Mouse (Mus musculus) kidney, embryonic 14.5 days (tissue): Measurements from ENCODE around the gene Mecr. TPM values are rescaled to one million over a fixed set of nuclear protein-coding genes. Genes with fewer than 3 reads are reported as not detected.
A peak's percentile ranks its signal among the peaks of the same experiment; 100 is the strongest.
"Not testable (repeated sequence)": the region's sequence is repeated elsewhere in the genome, so short reads cannot be mapped to it uniquely, and the experiment has no call there.

Experiments used
- ATAC-seq: fragments of 200-750 bp; cut with Nextera tagmentation; 2 replicates; pipeline ENCODE4 v1.8.0; 2017; ENCODE audit warnings: moderate number of reproducible peaks, mild to moderate bottlenecking, moderate TSS enrichment, moderate library complexity; ENCODE audit not compliant: low FRiP score, low TSS enrichment
- H3K27ac ChIP-seq: fragments of 300-500 bp; sonication (generic); 2 replicates; pipeline ENCODE4 v1.5.1; 2014; ENCODE audit warnings: low read depth, mild to moderate bottlenecking, low read length, moderate library complexity, mixed read lengths
- H3K27me3 ChIP-seq: fragments of 300-500 bp; sonication (generic); 2 replicates; pipeline ENCODE4 v1.6.1; 2014; ENCODE audit warnings: mild to moderate bottlenecking, low read length; ENCODE audit not compliant: control insufficient read depth, insufficient read depth
- H3K36me3 ChIP-seq: fragments of 300-500 bp; sonication (generic); 2 replicates; pipeline ENCODE4 v1.6.1; 2014; ENCODE audit warnings: low read length, mixed read lengths; ENCODE audit not compliant: control insufficient read depth, insufficient read depth
- H3K4me1 ChIP-seq: fragments of 300-500 bp; sonication (generic); 2 replicates; pipeline ENCODE4 v1.6.1; 2014; ENCODE audit warnings: low read length, mixed read lengths; ENCODE audit not compliant: control insufficient read depth, insufficient read depth
- H3K4me2 ChIP-seq: fragments of 300-500 bp; sonication (generic); replicated peaks from 2 replicates; pipeline ENCODE4 v1.6.1; 2014; ENCODE audit warnings: low read depth, mild to moderate bottlenecking, low read length
- H3K4me3 ChIP-seq: fragments of 300-500 bp; sonication (generic); 2 replicates; pipeline ENCODE4 v1.5.1; 2014; ENCODE audit warnings: mild to moderate bottlenecking, low read length
- H3K9ac ChIP-seq: fragments of 300-500 bp; sonication (generic); 2 replicates; pipeline ENCODE4 v1.6.1; 2014; ENCODE audit warnings: low read depth, mild to moderate bottlenecking, low read length, moderate library complexity
- H3K9me3 ChIP-seq: fragments of 300-500 bp; sonication (generic); 2 replicates; pipeline ENCODE4 v1.6.1; 2016; ENCODE audit warnings: low read length; ENCODE audit not compliant: control insufficient read depth
- WGBS: fragments of 180-500 bp; shearing (Covaris S2); extraction: QIAGEN DNeasy Blood & Tissue Kit; methylation state at CpG from one replicate; pipeline ENCODE4 v1.1.7; 2014; 5-methylcytosine and 5-hydroxymethylcytosine counted together
- polyA plus RNA-seq: library from polyadenylated mRNA; unstranded; fragments of >200 nt; fragmentation: Nextera tagmentation; extraction: Ambion mirVana; gene quantifications from 2 replicates; pipeline ENCODE4 v1.2.1, GENCODE M21; 2014

Mecr gene
- 40.9 and 46.6 TPM in 2 replicates for polyA plus RNA-seq

GRCm38 (mm10) chr4:131843290-131843743 lies at the start of gene Mecr:
Gene Mecr (plus strand): TSS chr4:131843470.
- ATAC-seq, result peak; percentile 86
- WGBS, result under 1% methylated on average over 36 of the region's 37 CpGs
- Histone ChIP-seq H3K27me3 (no peaks in the 10 kb centered on the region), H3K36me3 (no peaks in the 10 kb centered on the region), H3K4me2 (peak within 1 kb of the TSS; percentile 81), H3K9ac (peak within 1 kb of the TSS; percentile 78), H3K4me3 (peak within 1 kb of the TSS; percentile 90), H3K9me3 (no peaks in the 10 kb centered on the region), H3K27ac (no peak within 1 kb of the TSS), H3K4me1 (peaks cover 5% of the 10 kb centered on the region; the same call in 1 of the 2 replicates)

DNA sequence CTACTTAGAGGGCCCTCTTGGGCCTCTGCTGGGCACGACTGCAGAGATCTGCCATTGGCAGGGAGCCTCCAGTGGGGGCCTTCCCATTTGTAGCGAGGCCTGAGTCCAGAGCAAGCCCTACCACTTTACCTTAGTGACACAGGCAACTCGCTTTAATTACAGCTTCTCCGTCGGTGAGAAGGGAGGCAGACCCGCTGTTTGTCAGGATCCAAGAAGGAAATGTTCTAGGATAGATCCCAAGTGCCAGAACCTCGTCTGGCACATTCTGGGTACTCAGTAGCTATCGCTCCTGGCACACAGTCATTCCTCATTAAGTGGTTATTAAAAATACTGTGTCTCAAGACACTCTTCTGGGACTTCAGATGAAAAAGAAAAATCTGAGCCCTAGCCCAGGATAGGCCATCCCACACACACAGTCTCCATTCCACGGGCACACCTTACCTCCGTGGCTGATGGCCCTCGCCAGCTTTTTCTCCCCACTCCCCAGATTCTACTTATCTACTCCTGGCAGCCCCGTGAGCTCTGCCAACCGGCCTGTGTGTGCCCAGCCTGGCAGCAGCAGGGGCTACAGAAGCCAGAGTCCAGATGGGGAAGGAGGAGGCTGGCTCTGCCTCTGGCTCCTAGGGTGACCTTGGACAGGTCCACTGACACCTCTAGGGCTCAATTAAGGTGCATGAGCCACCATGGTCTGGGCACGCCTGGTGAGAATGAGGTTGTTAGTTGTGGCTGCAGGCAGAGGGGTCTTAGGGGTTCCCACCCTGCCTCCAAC lies 46.8 kb upstream of the Mecr start:
- Histone ChIP-seq H3K4me1 (no peaks in the 10 kb centered on the region), H3K9ac (no peak overlapping the region), H3K4me2 (no peak overlapping the region), H3K27me3 (no peaks in the 10 kb centered on the region), H3K27ac (no peak overlapping the region), H3K4me3 (no peak overlapping the region), H3K36me3 (no peaks in the 10 kb centered on the region), H3K9me3 (no peaks in the 10 kb centered on the region)
- ATAC-seq, result no peak
- 77% methylated on average over 14 of the region's 14 CpGs for whole genome bisulfite sequencing

- no peak for ATAC-seq
- Histone ChIP-seq H3K4me3 (no peak overlapping the region), H3K4me2 (no peak overlapping the region), H3K36me3 (no peaks in the 10 kb centered on the region), H3K4me1 (no peaks in the 10 kb centered on the region), H3K9ac (no peak overlapping the region), H3K27me3 (no peaks in the 10 kb centered on the region), H3K9me3 (no peaks in the 10 kb centered on the region), H3K27ac (no peak overlapping the region)
- WGBS, result 85% methylated on average over 7 of the region's 7 CpGs
Measured at GRCm38 (mm10) chr4:131797483-131797882, 45.8 kb upstream of the Mecr start.

GRCm38 (mm10) chr4:131797920-131798319 lies 45.4 kb upstream of the Mecr start:
- 71% methylated on average over 12 of the region's 12 CpGs for WGBS

GRCm38 (mm10) chr4:131798968-131799367 lies 44.3 kb upstream of the Mecr start:
- Histone ChIP-seq H3K9me3 (no peaks in the 10 kb centered on the region), H3K4me3 (no peak overlapping the region), H3K27ac (no peak overlapping the region), H3K27me3 (no peaks in the 10 kb centered on the region), H3K9ac (no peak overlapping the region), H3K4me1 (peaks cover 9% of the 10 kb centered on the region), H3K4me2 (no peak overlapping the region), H3K36me3 (no peaks in the 10 kb centered on the region)
- ATAC-seq, result no peak
- 46% methylated on average over 4 of the region's 4 CpGs for WGBS

More at GRCm38 (mm10) chr4:131797920-131798319, 45.4 kb upstream of the Mecr start:
- Histone ChIP-seq H3K4me2 (no peak overlapping the region), H3K4me1 (peaks cover under 1% of the 10 kb centered on the region; the same call in 1 of the 2 replicates), H3K4me3 (no peak overlapping the region), H3K9me3 (no peaks in the 10 kb centered on the region), H3K27me3 (no peaks in the 10 kb centered on the region), H3K27ac (no peak overlapping the region), H3K9ac (no peak overlapping the region), H3K36me3 (no peaks in the 10 kb centered on the region)
- ATAC-seq, result no peak

DNA sequence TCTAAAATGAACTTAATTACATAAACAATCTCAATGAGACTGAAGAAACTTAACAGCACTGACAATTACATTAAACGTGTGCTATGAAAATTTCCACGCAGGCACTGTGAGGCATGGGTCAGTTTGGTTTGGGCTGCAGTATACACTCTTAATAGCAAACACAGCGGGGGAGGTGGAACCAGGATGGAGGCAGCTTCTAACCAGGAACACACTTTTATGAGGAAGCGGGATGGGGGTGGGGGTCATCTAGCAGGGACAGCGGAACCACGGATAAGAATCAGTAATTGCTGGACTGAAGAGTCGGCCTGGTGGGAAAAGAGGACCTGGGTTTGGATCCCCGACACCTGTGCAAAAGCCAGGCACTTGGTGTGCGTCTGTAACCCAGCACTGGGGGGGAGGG lies 39.4 kb upstream of the Mecr start:
- no peak for ATAC-seq
- H3K36me3 ChIP-seq, result no peaks in the 10 kb centered on the region
- peak overlapping the region; percentile 52; the same call in 1 of the 2 replicates for H3K27ac ChIP-seq
- peaks cover 9% of the 10 kb centered on the region for H3K4me1 ChIP-seq
- no peaks in the 10 kb centered on the region for H3K9me3 ChIP-seq
- no peak overlapping the region for H3K4me3 ChIP-seq
- H3K27me3 ChIP-seq, result no peaks in the 10 kb centered on the region
- H3K4me2 ChIP-seq, result no peak overlapping the region
- no peak overlapping the region for H3K9ac ChIP-seq
- 50% methylated on average over 9 of the region's 9 CpGs for WGBS

GRCm38 (mm10) chr4:131804732-131805131 lies 38.5 kb upstream of the Mecr start:
- not testable (repeated sequence) for H3K27ac ChIP-seq, H3K27me3 ChIP-seq, H3K9me3 ChIP-seq, H3K4me2 ChIP-seq, H3K36me3 ChIP-seq, H3K4me1 ChIP-seq, H3K4me3 ChIP-seq, H3K9ac ChIP-seq
- WGBS, result 96% methylated on average over 5 of the region's 6 CpGs
- ATAC-seq, result peak; percentile 48; the same call in 1 of the 2 replicates

DNA sequence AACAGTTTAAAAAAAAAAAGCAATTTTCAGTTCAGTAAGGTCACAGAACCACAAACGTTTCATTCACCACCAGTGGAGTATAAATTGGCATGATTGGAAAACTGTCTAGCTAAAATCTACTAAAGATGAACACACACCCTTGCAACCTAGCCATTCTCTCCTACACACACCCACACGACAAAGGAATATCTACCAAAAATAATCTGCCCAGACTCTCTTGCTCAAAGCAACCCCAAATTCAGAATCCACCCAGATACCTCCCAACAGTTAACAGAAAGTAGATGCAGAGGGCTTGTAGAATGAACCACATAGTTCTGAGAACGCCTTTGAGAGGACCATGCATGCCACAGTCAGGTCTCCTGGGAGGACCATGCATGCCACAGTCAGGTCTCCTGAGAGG lies 38.0 kb upstream of the Mecr start:
- no peak for ATAC-seq
- H3K4me2 ChIP-seq, result no peak overlapping the region
- H3K36me3 ChIP-seq, result no peaks in the 10 kb centered on the region
- no peaks in the 10 kb centered on the region for H3K27me3 ChIP-seq
- no peak overlapping the region for H3K27ac ChIP-seq
- no peak overlapping the region for H3K4me3 ChIP-seq
- no peak overlapping the region for H3K9ac ChIP-seq
- peaks cover 9% of the 10 kb centered on the region for H3K4me1 ChIP-seq
- WGBS, result 75% methylated on average over 3 of the region's 3 CpGs
- no peaks in the 10 kb centered on the region for H3K9me3 ChIP-seq

GRCm38 (mm10) chr4:131812458-131812857 lies 30.8 kb upstream of the Mecr start:
- WGBS, result 60% methylated on average over 11 of the region's 11 CpGs

More at GRCm38 (mm10) chr4:131812458-131812857, 30.8 kb upstream of the Mecr start:
- Histone ChIP-seq H3K36me3 (no peaks in the 10 kb centered on the region), H3K27ac (no peak overlapping the region), H3K4me2 (no peak overlapping the region), H3K27me3 (no peaks in the 10 kb centered on the region), H3K9me3 (no peaks in the 10 kb centered on the region), H3K9ac (no peak overlapping the region), H3K4me1 (peaks cover 6% of the 10 kb centered on the region; the same call in 1 of the 2 replicates), H3K4me3 (no peak overlapping the region)
- ATAC-seq, result no peak
